In the genomic region with DNA sequence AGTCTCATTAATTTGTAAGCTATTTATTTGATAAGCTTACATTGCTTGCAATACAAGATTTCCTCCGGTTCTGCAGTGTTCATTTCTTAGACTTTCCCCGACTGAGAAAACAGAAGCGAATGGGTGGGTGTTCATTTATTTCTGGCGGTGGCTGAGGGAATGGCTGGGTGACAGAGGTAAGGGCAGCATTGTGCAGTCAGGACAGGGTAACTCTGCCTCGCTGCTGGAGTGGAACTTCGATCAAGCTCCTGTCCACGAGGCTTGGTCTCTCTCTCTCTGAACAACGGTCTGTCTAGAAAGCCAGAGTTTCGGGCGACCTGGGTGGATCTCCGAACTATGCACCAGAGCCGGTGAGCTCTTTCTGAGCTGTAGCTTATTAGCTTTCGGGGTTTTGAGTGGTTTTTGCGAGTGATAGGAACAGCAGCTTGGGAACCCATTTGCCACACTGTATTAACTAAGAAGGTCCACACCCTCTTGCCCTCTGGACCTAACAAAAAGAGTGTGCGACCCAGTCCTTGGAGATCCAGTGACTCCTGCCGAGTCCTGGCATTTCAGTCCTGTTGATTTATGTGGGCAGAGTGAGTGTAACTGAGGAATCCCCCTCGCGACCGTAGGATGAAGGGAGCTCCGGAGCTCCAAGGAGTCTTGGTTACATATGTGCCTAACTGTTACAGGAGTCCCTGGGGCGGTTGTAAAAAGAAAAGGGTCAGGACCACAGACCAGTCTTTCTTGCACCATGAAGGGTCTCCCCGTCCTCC, we compare ENCODE assay signal across 8 mouse cellular contexts. TPM values are rescaled to one million over a fixed set of nuclear protein-coding genes. Genes with fewer than 3 reads are reported as not detected.
DNase-seq lines count a peak whose midpoint lies in the region; ATAC-seq lines count a peak whose summit lies in the region.

No protein-coding gene starts in this region.

- H3K9me3 ChIP-seq in heart, embryonic 11.5 days (replicated peaks; ENCODE audit: control insufficient read depth, low read length) = no peaks in the 10 kb centered on the region
- no peaks in the 10 kb centered on the region for H3K9me3 ChIP-seq in hindbrain, embryonic 11.5 days (ENCODE audit: control insufficient read depth, low read length)
- H3K9me3 ChIP-seq in liver, embryonic 16.5 days (replicated peaks; ENCODE audit: control insufficient read depth, low read length) = no peaks in the 10 kb centered on the region

- peak; percentile 33; the same call in 1 of the 2 replicates for ATAC-seq in heart, embryonic 11.5 days (replicated peaks; ENCODE audit: insufficient number of reproducible peaks, low FRiP score, low TSS enrichment)
- no peak; the same call in 1 of the 2 replicates for ATAC-seq in hindbrain, embryonic 11.5 days (ENCODE audit: low FRiP score)
- 0 out of 2 replicates have a peak, but pooled peaks have one; percentile 6 for ATAC-seq in liver, embryonic 16.5 days (ENCODE audit: low read depth)

- no peaks in the 10 kb centered on the region for H3K27me3 ChIP-seq in heart, embryonic 11.5 days (ENCODE audit: control insufficient read depth, insufficient read depth, low read length)
- H3K27me3 ChIP-seq in hindbrain, embryonic 11.5 days (ENCODE audit: control insufficient read depth, insufficient read depth, low read length) = no peaks in the 10 kb centered on the region
- no peaks in the 10 kb centered on the region; the same call in none of the 2 replicates for H3K27me3 ChIP-seq in liver, embryonic 16.5 days (ENCODE audit: control insufficient read depth, insufficient read depth, low read depth, low read length)

- peak overlapping the region; percentile 45 for H3K4me3 ChIP-seq in heart, embryonic 11.5 days (ENCODE audit: low read depth, low read length)
- H3K4me3 ChIP-seq in brown adipose tissue, adult 24 weeks (ENCODE audit: insufficient read depth, low read depth, low read length) = peak overlapping the region; percentile 66
- H3K4me3 ChIP-seq in hindbrain, embryonic 11.5 days (ENCODE audit: low read depth, low read length) = peak overlapping the region; percentile 41
- peak overlapping the region; percentile 48 for H3K4me3 ChIP-seq in liver, embryonic 16.5 days (ENCODE audit: low read depth, low read length)

- H3K9ac ChIP-seq in heart, embryonic 11.5 days (ENCODE audit: low read depth, low read length) = peak overlapping the region; percentile 58
- H3K9ac ChIP-seq in hindbrain, embryonic 11.5 days (ENCODE audit: low read depth, low read length) = peak overlapping the region; percentile 63
- no peak overlapping the region for H3K9ac ChIP-seq in liver, embryonic 16.5 days (ENCODE audit: low read depth, low read length)

- 11% methylated on average over 22 of the region's 22 CpGs for WGBS in heart, embryonic 11.5 days (ENCODE audit: insufficient replicate concordance)
- WGBS in hindbrain, embryonic 11.5 days = 26% methylated on average over 22 of the region's 22 CpGs
- WGBS in liver, embryonic 16.5 days (ENCODE audit: insufficient replicate concordance) = 10% methylated on average over 22 of the region's 22 CpGs

- no peak for DNase-seq in heart, adult 18-20 months
- DNase-seq in hindbrain, embryonic 11.5 days (ENCODE audit: low spot score) = no peak
- DNase-seq in testis, postnatal 10 days (ENCODE audit: low spot score) = peak; percentile 35
- DNase-seq in spleen, adult 12 weeks (ENCODE audit: low spot score) = no peak
- no peak for DNase-seq in adipocyte (ENCODE audit: low spot score)

- H3K27ac ChIP-seq in heart, embryonic 11.5 days (ENCODE audit: low read depth, low read length) = no peak overlapping the region
- 0 out of 2 replicates have a peak overlapping the region, but pooled peaks have one; percentile 6 for H3K27ac ChIP-seq in brown adipose tissue, adult 24 weeks (replicated peaks; ENCODE audit: low read depth, low read length)
- H3K27ac ChIP-seq in hindbrain, embryonic 11.5 days (ENCODE audit: low read depth, low read length) = no peak overlapping the region
- H3K27ac ChIP-seq in liver, embryonic 16.5 days (ENCODE audit: low read length) = no peak overlapping the region

- peak overlapping the region; percentile 72 for H3K4me2 ChIP-seq in heart, embryonic 11.5 days
- H3K4me2 ChIP-seq in hindbrain, embryonic 11.5 days (replicated peaks; ENCODE audit: low read depth, low read length) = peak overlapping the region; percentile 84
- H3K4me2 ChIP-seq in liver, embryonic 16.5 days (ENCODE audit: low read depth, low read length) = peak overlapping the region; percentile 68

- H3K4me1 ChIP-seq in heart, embryonic 11.5 days (ENCODE audit: control insufficient read depth, insufficient read depth, low read length) = no peaks in the 10 kb centered on the region
- H3K4me1 ChIP-seq in brown adipose tissue, adult 24 weeks (ENCODE audit: control insufficient read depth, insufficient read depth, insufficient read length, low read length) = peaks cover 18% of the 10 kb centered on the region; the same call in 1 of the 2 replicates
- H3K4me1 ChIP-seq in hindbrain, embryonic 11.5 days (replicated peaks; ENCODE audit: control insufficient read depth, insufficient read depth, low read length) = no peaks in the 10 kb centered on the region
- H3K4me1 ChIP-seq in liver, embryonic 16.5 days (ENCODE audit: control insufficient read depth, low read depth, low read length) = no peaks in the 10 kb centered on the region

- H3K36me3 ChIP-seq in heart, embryonic 11.5 days (ENCODE audit: control insufficient read depth, insufficient read depth, low read length) = no peaks in the 10 kb centered on the region
- H3K36me3 ChIP-seq in hindbrain, embryonic 11.5 days (ENCODE audit: control insufficient read depth, insufficient read depth, low read length) = no peaks in the 10 kb centered on the region
- H3K36me3 ChIP-seq in liver, embryonic 16.5 days (ENCODE audit: control insufficient read depth, insufficient read depth) = no peaks in the 10 kb centered on the region

RNA-seq across cellular contexts. Expression of a gene that starts 0.5 kb away (rescaled TPM):
- polyA plus RNA-seq in heart, embryonic 11.5 days (2014; fragmentation: Nextera tagmentation; extraction: Ambion mirVana) = 1.9 and 3.3 TPM in 2 replicates
- total RNA-seq in heart, adult 18-20 months (2021) = 1 to 10 TPM in 1 of 2 experiments, under 1 TPM in 1; 0.50 to 1.3 TPM
- polyA plus RNA-seq in brown adipose tissue, adult 24 weeks (2012; ENCODE audit: insufficient read depth, insufficient read length, missing spikeins) = 2.3 and 3.5 TPM in 2 replicates
- polyA plus RNA-seq in hindbrain, embryonic 11.5 days (2014; fragmentation: Nextera tagmentation; extraction: Ambion mirVana) = 1.7 and 2.8 TPM in 2 replicates
- 0.22 and 0.44 TPM in 2 replicates for polyA plus RNA-seq in liver, embryonic 16.5 days (2015; fragmentation: Nextera tagmentation; extraction: Ambion mirVana)

RNA-seq across cellular contexts. Expression of a gene that starts 54.6 kb away (rescaled TPM):
- polyA plus RNA-seq in heart, embryonic 11.5 days (2014; fragmentation: Nextera tagmentation; extraction: Ambion mirVana) = not detected in 2 replicates
- total RNA-seq in heart, adult 18-20 months (2021) = 1 to 10 TPM; 2.2 TPM
- not detected in 2 replicates for polyA plus RNA-seq in brown adipose tissue, adult 24 weeks (2012; ENCODE audit: insufficient read depth, insufficient read length, missing spikeins)
- polyA plus RNA-seq in hindbrain, embryonic 11.5 days (2014; fragmentation: Nextera tagmentation; extraction: Ambion mirVana) = not detected in 2 replicates
- not detected in 2 replicates for polyA plus RNA-seq in liver, embryonic 16.5 days (2015; fragmentation: Nextera tagmentation; extraction: Ambion mirVana)
